1 mouse cellular context compared by ENCODE assay signal in genomic region chr11:78461894-78462293, GRCm38 (mm10).
TF ChIP-seq lines count a peak whose summit lies in the region.

No protein-coding gene starts in this region.

TF ChIP-seq in CH12.LX, 34 proteins besides CTCF, POLR2A, EP300 and RAD21:
- TF ChIP-seq ZC3H11A (IDR thresholded peaks at IDR 0.05; ENCODE audit: low read depth, low read length) = no peak
- no peak for TF ChIP-seq NRF1 (IDR thresholded peaks at IDR 0.05; ENCODE audit: low read depth, low read length)
- no peak for TF ChIP-seq SMC3 (IDR thresholded peaks at IDR 0.05; ENCODE audit: low read depth, low read length)
- TF ChIP-seq TBP (conservative IDR thresholded peaks at IDR 0.05; ENCODE audit: low read depth, low read length) = no peak
- TF ChIP-seq IRF4 (IDR thresholded peaks at IDR 0.05; ENCODE audit: low read depth, low read length) = no peak
- no peak for TF ChIP-seq CHD1 (IDR thresholded peaks at IDR 0.05; ENCODE audit: low read depth, low read length)
- TF ChIP-seq MAZ (IDR thresholded peaks at IDR 0.05; ENCODE audit: low read depth, low read length) = no peak
- no peak for TF ChIP-seq E2F4 (IDR thresholded peaks at IDR 0.05; ENCODE audit: insufficient replicate concordance, low read depth, low read length)
- no peak for TF ChIP-seq MYC (IDR thresholded peaks at IDR 0.05; ENCODE audit: low read depth, low read length)
- TF ChIP-seq ZKSCAN1 (IDR thresholded peaks at IDR 0.05; ENCODE audit: borderline replicate concordance, low read depth, low read length) = no peak
- TF ChIP-seq NELFE (IDR thresholded peaks at IDR 0.05; ENCODE audit: low read depth, low read length) = no peak
- no peak for TF ChIP-seq SIN3A (IDR thresholded peaks at IDR 0.05; ENCODE audit: low read length)
- TF ChIP-seq USF2 (conservative IDR thresholded peaks at IDR 0.05; ENCODE audit: low read depth, low read length) = no peak
- no peak for TF ChIP-seq JUN (IDR thresholded peaks at IDR 0.05; ENCODE audit: insufficient read depth, low read depth, low read length)
- no peak for TF ChIP-seq MAFK (IDR thresholded peaks at IDR 0.05; ENCODE audit: insufficient replicate concordance, low read length)
- no peak for TF ChIP-seq ZNF384 (IDR thresholded peaks at IDR 0.05; ENCODE audit: low read depth, low read length)
- no peak for TF ChIP-seq UBTF (IDR thresholded peaks at IDR 0.05; ENCODE audit: low read depth, low read length)
- no peak for TF ChIP-seq BHLHE40 (IDR thresholded peaks at IDR 0.05; ENCODE audit: low read depth, low read length)
- TF ChIP-seq RCOR1 (conservative IDR thresholded peaks at IDR 0.05; ENCODE audit: low read depth, low read length) = no peak
